Mouse (Mus musculus): ENCODE measurements around the gene Rnf123. TPM values are rescaled to one million over a fixed set of nuclear protein-coding genes. Genes with fewer than 3 reads are reported as not detected.

Rnf123 gene
- 82.8 and 86.7 TPM in 2 replicates for polyA plus RNA-seq (2012; rRNA removed)

GRCm38 (mm10) chr9:108082988-108083431, at the start of gene Rnf123:
TSS of gene Rnf123 (minus strand) at chr9:108083346.
- Histone ChIP-seq H3K27me3 (ENCODE audit: control insufficient read depth, insufficient read depth, low read length) (no peaks in the 10 kb centered on the region), H3K4me1 (ENCODE audit: control insufficient read depth, insufficient read depth, low read length) (peaks cover 20% of the 10 kb centered on the region), H3K36me3 (ENCODE audit: control insufficient read depth, insufficient read depth, low read length) (no peaks in the 10 kb centered on the region), H3K27ac (ENCODE audit: control insufficient read depth, insufficient read depth, low read depth, low read length) (no peak within 1 kb of the TSS), H3K4me3 (ENCODE audit: control insufficient read depth, low read depth, low read length) (peak within 1 kb of the TSS; percentile 14; the same call in 1 of the 2 replicates)
- TF ChIP-seq CTCF (IDR thresholded peaks at IDR 0.05; ENCODE audit: control insufficient read depth, insufficient read depth, insufficient replicate concordance, low read depth, low read length) (no peak), POLR2A (IDR thresholded peaks at IDR 0.05; ENCODE audit: control insufficient read depth, low read depth, low read length) (no peak)

DNA sequence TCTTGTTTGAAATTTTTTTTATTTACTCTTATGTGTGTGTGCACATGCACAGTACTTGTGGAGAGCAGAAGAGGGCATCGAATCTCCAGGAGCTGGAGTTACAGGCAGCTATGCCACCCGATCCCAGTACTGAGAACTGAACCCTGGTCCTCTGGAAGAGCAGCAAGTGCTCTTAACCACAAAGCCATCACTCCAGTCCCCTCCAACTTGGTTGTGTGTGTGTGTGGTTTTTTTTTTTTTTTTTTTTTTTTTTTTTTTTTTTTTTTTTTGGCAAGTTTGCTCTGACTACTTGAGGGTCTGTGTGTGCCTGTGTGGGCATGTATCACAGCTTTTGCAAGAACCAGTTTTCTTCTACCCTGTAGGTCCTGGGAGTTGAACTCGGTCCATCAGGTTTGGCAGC, 49.2 kb upstream of the Rnf123 start:
- TF ChIP-seq CTCF (IDR thresholded peaks at IDR 0.05; ENCODE audit: control insufficient read depth, insufficient read depth, insufficient replicate concordance, low read depth, low read length) (no peak), POLR2A (IDR thresholded peaks at IDR 0.05; ENCODE audit: control insufficient read depth, low read depth, low read length) (no peak)
- H3K36me3 ChIP-seq (ENCODE audit: control insufficient read depth, insufficient read depth, low read length), result no peaks in the 10 kb centered on the region

DNA sequence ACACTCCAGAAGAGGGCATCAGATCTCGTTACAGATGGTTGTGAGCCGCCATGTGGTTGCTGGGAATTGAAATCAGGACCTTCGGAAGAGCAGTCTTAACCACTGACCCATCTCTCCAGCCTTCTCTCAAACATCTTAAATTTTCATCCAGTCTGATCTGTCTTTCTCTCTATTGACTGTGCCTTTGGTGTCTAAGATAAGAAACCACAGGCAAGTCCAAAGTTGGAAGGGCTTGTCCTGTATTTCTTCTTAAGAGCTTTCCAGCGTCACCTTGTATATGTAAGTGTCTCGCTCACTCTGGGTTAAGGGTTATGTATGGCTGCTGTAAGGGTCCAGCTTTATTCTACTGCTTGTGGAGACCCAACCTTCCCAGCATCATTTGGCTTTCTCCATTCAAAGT, 48.4 kb upstream of the Rnf123 start:
- no peaks in the 10 kb centered on the region for H3K36me3 ChIP-seq (ENCODE audit: control insufficient read depth, insufficient read depth, low read length)
- H3K4me1 ChIP-seq (ENCODE audit: control insufficient read depth, insufficient read depth, low read length), result no peaks in the 10 kb centered on the region
- no peaks in the 10 kb centered on the region for H3K27me3 ChIP-seq (ENCODE audit: control insufficient read depth, insufficient read depth, low read length)
- no peak overlapping the region for H3K27ac ChIP-seq (ENCODE audit: control insufficient read depth, insufficient read depth, low read depth, low read length)
- TF ChIP-seq POLR2A (IDR thresholded peaks at IDR 0.05; ENCODE audit: control insufficient read depth, low read depth, low read length) (no peak), CTCF (IDR thresholded peaks at IDR 0.05; ENCODE audit: control insufficient read depth, insufficient read depth, insufficient replicate concordance, low read depth, low read length) (no peak)
- no peak overlapping the region for H3K4me3 ChIP-seq (ENCODE audit: control insufficient read depth, low read depth, low read length)

More for the DNA sequence above, 49.2 kb upstream of the Rnf123 start:
- Histone ChIP-seq H3K27me3 (ENCODE audit: control insufficient read depth, insufficient read depth, low read length) (no peaks in the 10 kb centered on the region), H3K4me3 (ENCODE audit: control insufficient read depth, low read depth, low read length) (no peak overlapping the region), H3K4me1 (ENCODE audit: control insufficient read depth, insufficient read depth, low read length) (no peaks in the 10 kb centered on the region), H3K27ac (ENCODE audit: control insufficient read depth, insufficient read depth, low read depth, low read length) (no peak overlapping the region)

DNA sequence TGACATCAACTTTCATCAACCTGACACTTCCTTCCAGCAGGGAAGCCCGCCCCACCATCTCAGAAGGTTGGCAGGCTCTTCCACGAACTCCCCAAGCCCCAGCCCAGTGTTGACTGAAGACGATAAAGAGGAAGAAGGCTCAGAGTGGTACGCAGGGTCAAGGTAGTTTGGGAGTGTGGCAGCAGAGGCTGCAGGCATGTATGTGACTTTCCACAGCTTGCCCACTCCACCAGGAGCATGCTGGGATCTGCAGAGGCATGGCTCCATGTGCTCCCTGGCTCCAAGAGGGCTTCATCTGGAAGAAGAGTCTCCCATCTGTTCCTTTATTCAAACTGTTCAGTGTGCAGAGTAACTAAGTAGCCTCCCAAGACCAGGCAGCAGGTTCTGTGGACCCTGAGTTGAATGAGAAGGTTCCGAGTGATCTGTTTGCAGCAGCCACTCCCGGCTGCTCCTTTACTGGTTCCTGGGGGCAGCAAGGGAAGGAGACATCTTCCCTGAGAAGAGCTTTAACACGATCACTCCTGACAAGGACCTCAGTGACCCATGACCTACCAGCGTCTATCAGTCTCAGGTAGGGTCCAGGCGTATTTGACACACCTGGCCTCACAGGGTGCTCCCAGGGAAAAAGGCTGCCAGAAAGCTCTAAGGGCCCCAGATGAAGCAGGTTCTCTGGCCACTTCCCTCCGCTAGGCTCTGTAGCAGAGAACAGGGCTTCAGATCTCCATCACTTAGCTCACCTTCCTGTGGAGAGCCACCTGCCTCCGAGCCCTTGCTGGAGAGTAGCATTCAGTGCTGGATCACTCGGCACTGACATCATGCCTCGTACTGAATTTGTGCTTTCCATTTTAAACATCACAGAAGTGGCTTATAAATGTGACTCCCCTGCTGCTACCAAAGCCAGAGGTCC, 46.1 kb upstream of the Rnf123 start:
- Histone ChIP-seq H3K4me3 (ENCODE audit: control insufficient read depth, low read depth, low read length) (no peak overlapping the region), H3K27ac (ENCODE audit: control insufficient read depth, insufficient read depth, low read depth, low read length) (no peak overlapping the region), H3K4me1 (ENCODE audit: control insufficient read depth, insufficient read depth, low read length) (no peaks in the 10 kb centered on the region), H3K27me3 (ENCODE audit: control insufficient read depth, insufficient read depth, low read length) (no peaks in the 10 kb centered on the region), H3K36me3 (ENCODE audit: control insufficient read depth, insufficient read depth, low read length) (no peaks in the 10 kb centered on the region)
- TF ChIP-seq CTCF (IDR thresholded peaks at IDR 0.05; ENCODE audit: control insufficient read depth, insufficient read depth, insufficient replicate concordance, low read depth, low read length) (no peak), POLR2A (IDR thresholded peaks at IDR 0.05; ENCODE audit: control insufficient read depth, low read depth, low read length) (no peak)

DNA sequence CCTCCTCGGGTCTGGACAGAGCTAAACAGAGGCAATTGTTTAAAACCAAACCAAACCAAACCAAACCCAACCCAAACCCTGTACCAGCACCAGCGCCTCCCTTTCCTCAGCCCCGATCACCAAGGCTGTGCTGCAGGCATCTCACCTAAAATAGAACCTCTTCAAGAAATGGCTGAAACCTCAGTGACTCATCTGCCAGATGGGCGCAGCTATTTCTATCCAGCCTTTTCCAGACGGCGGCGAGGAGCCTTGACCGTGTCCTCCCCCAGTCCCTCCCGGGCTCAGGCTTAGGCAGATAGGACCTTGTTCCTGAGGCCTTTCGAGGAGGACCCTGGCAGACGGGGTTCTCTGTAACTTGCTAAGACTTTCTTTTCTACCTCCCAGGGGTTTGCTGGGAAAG, 45.1 kb upstream of the Rnf123 start:
- Histone ChIP-seq H3K4me3 (ENCODE audit: control insufficient read depth, low read depth, low read length) (no peak overlapping the region), H3K27me3 (ENCODE audit: control insufficient read depth, insufficient read depth, low read length) (no peaks in the 10 kb centered on the region), H3K4me1 (ENCODE audit: control insufficient read depth, insufficient read depth, low read length) (no peaks in the 10 kb centered on the region), H3K27ac (ENCODE audit: control insufficient read depth, insufficient read depth, low read depth, low read length) (no peak overlapping the region), H3K36me3 (ENCODE audit: control insufficient read depth, insufficient read depth, low read length) (no peaks in the 10 kb centered on the region)
- TF ChIP-seq POLR2A (IDR thresholded peaks at IDR 0.05; ENCODE audit: control insufficient read depth, low read depth, low read length) (no peak), CTCF (IDR thresholded peaks at IDR 0.05; ENCODE audit: control insufficient read depth, insufficient read depth, insufficient replicate concordance, low read depth, low read length) (no peak)

GRCm38 (mm10) chr9:108126436-108127180, 43.5 kb upstream of the Rnf123 start:
- no peak for TF ChIP-seq CTCF (IDR thresholded peaks at IDR 0.05; ENCODE audit: control insufficient read depth, insufficient read depth, insufficient replicate concordance, low read depth, low read length)
- no peak for TF ChIP-seq POLR2A (IDR thresholded peaks at IDR 0.05; ENCODE audit: control insufficient read depth, low read depth, low read length)

GRCm38 (mm10) chr9:108125731-108126130, 42.6 kb upstream of the Rnf123 start:
- Histone ChIP-seq H3K27ac (ENCODE audit: control insufficient read depth, insufficient read depth, low read depth, low read length) (no peak overlapping the region), H3K4me3 (ENCODE audit: control insufficient read depth, low read depth, low read length) (no peak overlapping the region), H3K27me3 (ENCODE audit: control insufficient read depth, insufficient read depth, low read length) (no peaks in the 10 kb centered on the region), H3K4me1 (ENCODE audit: control insufficient read depth, insufficient read depth, low read length) (no peaks in the 10 kb centered on the region), H3K36me3 (ENCODE audit: control insufficient read depth, insufficient read depth, low read length) (no peaks in the 10 kb centered on the region)
- TF ChIP-seq CTCF (IDR thresholded peaks at IDR 0.05; ENCODE audit: control insufficient read depth, insufficient read depth, insufficient replicate concordance, low read depth, low read length) (no peak), POLR2A (IDR thresholded peaks at IDR 0.05; ENCODE audit: control insufficient read depth, low read depth, low read length) (no peak)

More at GRCm38 (mm10) chr9:108126436-108127180, 43.5 kb upstream of the Rnf123 start:
- Histone ChIP-seq H3K27me3 (ENCODE audit: control insufficient read depth, insufficient read depth, low read length) (no peaks in the 10 kb centered on the region), H3K27ac (ENCODE audit: control insufficient read depth, insufficient read depth, low read depth, low read length) (no peak overlapping the region), H3K36me3 (ENCODE audit: control insufficient read depth, insufficient read depth, low read length) (no peaks in the 10 kb centered on the region), H3K4me1 (ENCODE audit: control insufficient read depth, insufficient read depth, low read length) (no peaks in the 10 kb centered on the region), H3K4me3 (ENCODE audit: control insufficient read depth, low read depth, low read length) (no peak overlapping the region)
